Mouse (Mus musculus) monocyte, adult 2 months (primary cell): ENCODE results near the gene Mylk.

Experiments used
- DNase-seq, 2 experiments: peaks; one replicate each; pipeline ENCODE4 v3.0.0; 2022; ENCODE audit warnings: low spot score in 2 of 2, low read depth in 1 of 2

Mylk gene

GRCm38 (mm10) chr16:34901031-34901430 is 156.0 kb downstream of the Mylk start:
- no peak for DNase-seq

DNA sequence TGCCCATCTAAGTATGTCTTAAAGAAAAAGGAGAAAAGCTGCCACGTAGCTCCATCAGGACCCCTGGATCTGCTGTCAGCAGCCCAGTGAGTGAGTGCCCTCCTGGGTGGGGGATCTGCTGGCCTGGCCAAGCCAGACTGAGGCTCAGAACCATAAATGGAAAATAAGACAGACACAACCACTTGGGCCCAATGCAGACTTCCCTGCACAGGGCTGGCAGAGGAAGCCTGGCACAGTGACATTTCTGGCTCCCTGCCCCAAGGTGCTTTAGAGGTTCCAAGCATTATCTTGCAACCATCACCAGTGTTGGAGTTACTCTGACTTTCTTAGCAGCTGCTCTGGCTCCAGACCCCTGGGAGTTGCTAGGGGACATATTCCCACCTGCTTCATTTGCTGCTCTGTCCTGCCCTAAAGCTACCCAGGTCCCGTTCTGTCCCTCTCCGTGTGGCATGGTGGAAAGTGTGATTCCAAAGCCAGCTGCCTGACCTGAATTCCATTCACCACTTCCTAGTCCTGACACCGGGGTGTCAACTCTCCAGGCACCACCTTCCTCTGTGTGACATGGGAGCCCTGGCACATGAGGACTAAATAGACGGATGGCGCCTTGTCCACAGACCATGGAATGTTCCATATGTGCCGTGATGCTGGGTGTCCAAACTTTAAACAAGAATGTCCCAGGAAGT is 156.7 kb downstream of the Mylk start:
- no peak for DNase-seq

GRCm38 (mm10) chr16:34902294-34902680 is 157.3 kb downstream of the Mylk start:
- DNase-seq = no peak

GRCm38 (mm10) chr16:34902761-34903160 is 157.8 kb downstream of the Mylk start:
- no peak for DNase-seq

GRCm38 (mm10) chr16:34904876-34905275 is 159.9 kb downstream of the Mylk start:
- no peak for DNase-seq

GRCm38 (mm10) chr16:34909437-34909836 is 164.4 kb downstream of the Mylk start:
- DNase-seq = no peak

GRCm38 (mm10) chr16:34917373-34917900 is 172.4 kb downstream of the Mylk start:
- DNase-seq = no peak

GRCm38 (mm10) chr16:34920182-34920581 is 175.2 kb downstream of the Mylk start:
- no peak for DNase-seq

DNA sequence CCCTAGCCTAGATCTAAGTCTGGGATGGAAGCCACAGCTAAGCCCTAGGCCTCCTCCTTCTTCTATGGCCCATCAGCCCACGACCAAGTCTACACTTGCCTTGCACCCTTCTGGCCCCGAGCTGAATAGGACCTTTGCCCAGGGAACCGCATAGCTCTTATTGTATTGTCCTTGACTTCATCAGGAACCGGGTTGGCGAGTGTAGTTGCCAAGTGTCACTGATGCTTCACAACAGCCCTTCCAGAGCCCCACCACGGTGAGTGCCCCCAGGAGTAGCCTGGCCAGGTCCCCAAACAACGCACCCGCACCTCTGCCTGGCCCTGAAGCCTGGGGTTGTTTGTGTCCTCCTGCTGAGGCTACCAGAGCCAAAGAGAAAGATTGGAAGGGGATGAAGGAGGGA is 175.9 kb downstream of the Mylk start:
- DNase-seq = no peak

DNA sequence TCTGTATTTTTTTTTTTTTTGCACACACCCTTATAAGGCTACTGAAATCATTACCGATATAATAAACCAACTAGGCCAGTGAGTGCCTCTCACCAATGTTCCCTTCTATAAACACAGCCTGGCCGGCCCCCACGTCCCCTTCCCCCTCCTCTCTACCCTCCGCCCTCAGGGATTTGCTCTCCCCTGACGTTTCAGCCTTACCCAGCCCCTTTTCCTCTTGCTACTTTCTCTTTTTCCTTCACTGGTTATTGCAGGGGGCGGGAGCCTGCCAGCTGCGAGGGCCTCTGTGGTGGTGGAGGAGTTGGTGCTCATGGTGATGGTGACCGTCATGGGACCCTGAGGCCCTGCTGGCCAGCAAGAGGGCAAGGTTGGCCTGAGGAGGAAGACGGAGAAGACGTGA is 176.3 kb downstream of the Mylk start:
- DNase-seq = no peak

- DNase-seq = no peak
Measured at GRCm38 (mm10) chr16:34923630-34924029, 178.6 kb downstream of the Mylk start.

DNA sequence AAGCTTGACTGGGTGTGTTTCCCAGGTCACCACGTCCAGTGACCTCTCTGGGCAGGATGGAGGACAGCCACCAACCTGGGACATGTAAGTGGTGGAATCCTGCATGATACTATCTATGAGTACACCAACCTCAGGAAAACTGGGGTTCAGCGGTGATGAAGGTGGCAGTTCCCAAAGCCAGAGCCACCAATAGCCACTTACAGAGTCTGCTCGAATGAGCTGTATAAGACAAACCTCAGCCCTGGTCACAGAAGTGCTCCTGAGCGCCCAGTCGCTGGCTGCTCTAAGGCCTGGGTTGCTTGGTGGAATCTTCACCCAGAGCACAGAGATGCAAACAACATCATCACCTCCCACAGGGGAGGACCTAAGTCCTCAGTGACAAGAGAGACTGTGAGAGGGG is 179.3 kb downstream of the Mylk start:
- DNase-seq = no peak

DNA sequence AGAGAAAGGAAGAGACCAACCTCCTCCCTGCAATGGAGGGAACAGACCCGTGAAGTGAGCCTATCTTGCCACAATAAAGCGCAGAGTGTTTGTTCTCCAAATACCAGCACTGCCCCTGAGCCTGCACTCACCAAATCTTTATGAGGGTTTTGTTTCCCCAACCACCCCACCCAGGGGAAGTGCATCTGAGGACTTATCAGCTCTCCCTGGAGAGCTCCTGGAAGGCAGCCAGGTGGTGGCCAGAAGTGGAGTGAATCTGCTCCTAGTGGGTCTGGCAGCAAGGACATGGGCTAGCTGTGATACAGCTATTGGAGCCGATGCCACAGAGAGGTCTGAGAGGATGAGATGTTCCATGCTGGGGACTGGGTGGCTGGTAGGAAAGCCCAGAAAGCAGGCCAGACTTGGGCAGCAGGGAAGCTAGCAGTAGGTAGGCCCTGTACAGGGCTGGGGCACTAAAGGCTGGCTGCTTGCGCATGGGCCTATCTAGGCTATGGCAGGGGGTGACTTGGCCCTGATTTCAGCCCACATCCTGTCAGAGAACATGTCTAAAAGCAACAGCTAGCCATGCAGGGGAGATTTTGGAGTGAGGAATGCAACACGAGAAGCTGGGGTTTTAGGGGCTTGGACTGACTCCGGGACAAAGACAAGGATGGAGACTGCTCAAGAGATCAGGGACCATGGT is 180.1 kb downstream of the Mylk start:
- no peak for DNase-seq

DNA sequence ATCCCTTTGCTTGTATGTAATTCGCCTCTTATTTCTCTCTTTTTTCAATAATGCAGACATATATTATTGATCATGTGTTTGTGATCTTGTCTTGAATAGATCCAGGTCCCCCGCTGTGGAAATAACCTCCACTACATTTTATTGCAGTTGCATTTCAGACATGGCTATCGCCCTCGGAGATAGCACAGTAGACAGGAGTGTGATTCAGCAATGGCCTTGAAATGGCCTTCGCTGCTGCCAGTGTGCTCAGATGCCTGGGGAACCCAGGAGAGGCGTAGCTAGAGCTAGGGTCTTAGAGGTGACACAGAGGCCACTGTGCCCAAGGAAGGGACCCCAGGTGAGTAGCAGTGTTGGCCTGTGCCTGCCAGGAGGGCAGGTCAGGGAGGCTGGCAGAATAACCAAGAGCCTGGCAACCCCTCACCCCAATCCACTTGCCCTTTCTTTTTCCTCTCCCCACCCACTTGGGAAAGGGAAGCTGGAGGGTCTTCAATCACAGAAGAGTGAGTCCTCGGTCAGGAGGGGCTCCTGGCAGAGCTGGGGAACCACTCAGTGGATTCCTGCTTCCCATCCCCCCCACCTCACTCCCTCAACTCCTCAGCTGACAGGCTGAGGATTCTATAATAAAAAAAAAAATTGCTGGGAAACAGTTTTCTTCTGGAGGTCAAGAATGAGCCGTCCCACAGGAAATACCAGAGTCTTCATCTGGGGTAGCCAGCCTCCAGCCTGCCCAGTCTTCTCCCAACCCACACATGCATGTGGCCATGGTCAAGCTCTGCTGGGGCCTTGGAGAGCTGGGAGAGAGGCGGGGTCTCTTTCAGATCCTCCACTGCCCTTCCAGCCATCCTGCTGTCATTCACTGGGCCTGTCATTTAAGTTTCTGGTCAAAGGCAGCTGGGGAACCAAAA is 181.8 kb downstream of the Mylk start:
- no peak for DNase-seq

GRCm38 (mm10) chr16:34929686-34930085 is 184.7 kb downstream of the Mylk start:
- DNase-seq = no peak

DNA sequence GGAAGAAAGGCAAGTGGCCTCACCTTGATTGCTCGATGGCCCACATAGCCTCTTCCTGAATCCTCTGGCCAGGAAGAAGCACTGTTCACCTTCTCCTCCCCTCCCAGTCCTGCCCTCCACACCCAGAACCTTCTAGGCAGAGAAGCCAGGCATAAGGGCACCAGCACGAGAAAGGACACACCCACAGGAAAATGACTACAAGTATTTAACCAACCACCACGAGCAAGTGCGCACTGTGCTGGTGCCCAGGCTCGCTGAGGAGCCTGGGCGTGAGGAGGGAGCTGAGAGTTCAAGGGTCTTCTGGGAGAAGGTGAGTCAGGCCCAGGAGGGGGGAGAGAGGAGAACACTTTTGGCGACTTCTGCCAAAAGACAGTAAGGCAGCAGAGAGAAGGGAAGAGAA is 185.1 kb downstream of the Mylk start:
- no peak for DNase-seq

- no peak for DNase-seq
Measured at GRCm38 (mm10) chr16:34931306-34931705, 186.3 kb downstream of the Mylk start.

- no peak for DNase-seq
Measured at GRCm38 (mm10) chr16:34933173-34933572, 188.2 kb downstream of the Mylk start.

DNA sequence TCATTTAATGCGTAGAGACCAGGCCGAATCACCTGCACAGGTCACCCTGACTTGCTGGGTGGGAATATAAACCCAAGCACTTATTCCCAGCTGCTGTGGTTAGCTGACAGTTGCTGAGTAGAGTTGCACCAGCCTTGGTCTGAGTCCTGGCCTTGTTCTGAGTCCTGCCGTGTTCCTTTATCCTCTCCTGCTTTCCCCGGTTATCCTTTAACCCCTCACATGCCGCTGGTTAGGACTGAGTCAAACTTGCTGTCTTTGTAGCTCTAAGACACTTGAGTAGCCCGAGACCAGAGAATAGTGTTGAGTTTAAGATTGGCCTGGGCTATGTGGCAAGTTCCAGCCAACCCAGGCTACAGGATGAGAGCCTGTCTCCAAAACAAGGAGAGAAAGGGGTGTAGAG is 189.5 kb downstream of the Mylk start:
- no peak for DNase-seq

GRCm38 (mm10) chr16:34935514-34936338 is 190.7 kb downstream of the Mylk start:
- no peak for DNase-seq

- DNase-seq = no peak
Measured at GRCm38 (mm10) chr16:34936339-34936810, 191.4 kb downstream of the Mylk start.
